ENCODE assay signal across 19 mouse cellular contexts in the genomic region with DNA sequence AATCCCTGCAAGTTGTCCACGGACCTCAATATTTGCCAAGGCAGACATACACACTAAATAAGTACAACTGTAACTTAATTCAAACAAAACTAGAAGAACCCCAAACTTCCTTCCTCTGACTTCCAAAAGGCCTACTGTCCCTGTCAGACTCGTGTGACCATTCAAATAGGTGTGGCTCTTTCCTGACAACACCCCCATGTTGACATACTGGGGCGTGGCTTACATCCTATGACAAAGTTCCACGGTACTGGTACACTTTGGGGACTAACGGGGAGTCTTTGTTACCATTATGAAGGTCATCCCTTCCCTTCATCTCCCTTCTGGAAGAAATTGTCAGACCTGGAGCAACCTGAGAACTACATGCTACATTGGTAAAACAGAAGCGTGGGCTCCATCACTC.
"Had no signal": no experiment of that assay in that cellular context is flagged by ENCODE, and none has a peak within 500 bp of the region (broad histone marks: within the 10 kb centered on the region; RNA-seq: fewer than 3 reads in every experiment).

No protein-coding gene starts in this region.

- DNase-seq: kidney, adult 11 months; kidney, adult 8-10 months; kidney, postnatal 25 days; layer of hippocampus, postnatal 36 days; liver, embryonic 13.5 days; lung, embryonic 14.5 days; lung, postnatal 4 days; right cerebral cortex, adult 18-20 months; right cerebral cortex, postnatal 14 days; right cerebral cortex, postnatal 4 days; thymus, adult 18-20 months; thymus, postnatal 4 days had no signal

- H3K9me3 ChIP-seq: liver, embryonic 13.5 days; megakaryocyte, embryonic 14.5 days; midbrain, embryonic 10.5 days; midbrain, embryonic 13.5 days; stomach, embryonic 15.5 days had no signal

- H3K9ac ChIP-seq: liver, embryonic 13.5 days; lung, embryonic 14.5 days; midbrain, embryonic 13.5 days; stomach, embryonic 15.5 days had no signal

- H3K27me3 ChIP-seq: megakaryocyte, embryonic 14.5 days; midbrain, embryonic 13.5 days; stomach, embryonic 15.5 days had no signal

- H3K27ac ChIP-seq: layer of hippocampus, adult 2 months; left cerebral cortex, adult 2 months; liver, embryonic 13.5 days; midbrain, embryonic 10.5 days; midbrain, embryonic 13.5 days; stomach, embryonic 15.5 days had no signal

- H3K4me2 ChIP-seq: liver, embryonic 13.5 days; lung, embryonic 14.5 days; midbrain, embryonic 13.5 days; stomach, embryonic 15.5 days had no signal

- H3K4me3 ChIP-seq: layer of hippocampus, adult 2 months; left cerebral cortex, adult 2 months; liver, embryonic 13.5 days; megakaryocyte, embryonic 14.5 days; midbrain, embryonic 10.5 days; midbrain, embryonic 13.5 days; stomach, embryonic 15.5 days had no signal

- ATAC-seq: midbrain, embryonic 13.5 days; midbrain, embryonic 16.5 days had no signal

- H3K36me3 ChIP-seq: liver, embryonic 13.5 days; midbrain, embryonic 10.5 days; midbrain, embryonic 13.5 days; stomach, embryonic 15.5 days had no signal

- H3K4me1 ChIP-seq: midbrain, embryonic 10.5 days; midbrain, embryonic 13.5 days; stomach, embryonic 15.5 days had no signal
